ENCODE assay signal across 13 mouse cellular contexts in genomic region chr12:104492009-104492408, GRCm38 (mm10). TPM values are rescaled to one million over a fixed set of nuclear protein-coding genes. Genes with fewer than 3 reads are reported as not detected.
DNase-seq lines count a peak whose midpoint lies in the region; ATAC-seq and TF ChIP-seq lines count a peak whose summit lies in the region.
"Had no signal": no experiment of that assay in that cellular context is flagged by ENCODE, and none has a peak within 500 bp of the region (broad histone marks: within the 10 kb centered on the region; RNA-seq: fewer than 3 reads in every experiment).

No protein-coding gene starts in this region.

- H3K4me2 ChIP-seq in stomach, embryonic 15.5 days, result no peak overlapping the region
- no peak overlapping the region for H3K4me2 ChIP-seq in stomach, postnatal 0 days (replicated peaks; ENCODE audit: low read depth)
- no peak overlapping the region for H3K4me2 ChIP-seq in midbrain, embryonic 16.5 days (ENCODE audit: low read length)
- H3K4me2 ChIP-seq: liver, embryonic 13.5 days had no signal

- peak; percentile 9 for DNase-seq in layer of hippocampus, adult 11-12 months (ENCODE audit: low spot score)
- no peak for DNase-seq in layer of hippocampus, postnatal 14 days (ENCODE audit: low spot score in 2 of 2)
- no peak for DNase-seq in stomach, postnatal 0 days (ENCODE audit: low spot score)
- DNase-seq in gastrocnemius, postnatal 14 days, result peak; percentile 81
- DNase-seq in skeletal muscle tissue, adult 2 months (ENCODE audit: low read depth, low spot score), result peak; percentile 72
- no peak for DNase-seq in testis, postnatal 14 days (ENCODE audit: low spot score)
- DNase-seq: liver, embryonic 13.5 days had no signal

- no peaks in the 10 kb centered on the region for H3K36me3 ChIP-seq in stomach, embryonic 15.5 days
- no peaks in the 10 kb centered on the region for H3K36me3 ChIP-seq in stomach, postnatal 0 days (ENCODE audit: control insufficient read depth, insufficient read depth, low read length)
- H3K36me3 ChIP-seq in midbrain, embryonic 16.5 days (ENCODE audit: control insufficient read depth, insufficient read depth, low read length), result no peaks in the 10 kb centered on the region
- H3K36me3 ChIP-seq: liver, embryonic 13.5 days had no signal

- intact Hi-C loops in gastrocnemius, postnatal 14 days (cut with DNase I; ENCODE audit: low total_unique reads), result no loop called here

- H3K4me1 ChIP-seq in stomach, embryonic 15.5 days, result no peaks in the 10 kb centered on the region
- no peaks in the 10 kb centered on the region for H3K4me1 ChIP-seq in stomach, postnatal 0 days (replicated peaks; ENCODE audit: control insufficient read depth, insufficient read depth)
- no peaks in the 10 kb centered on the region for H3K4me1 ChIP-seq in midbrain, embryonic 16.5 days (ENCODE audit: control insufficient read depth, insufficient read depth, low read length)
- H3K4me1 ChIP-seq: liver, embryonic 13.5 days had no signal

- ATAC-seq in stomach, embryonic 15.5 days (ENCODE audit: insufficient read depth, low FRiP score, low read depth), result 0 out of 2 replicates have a peak, but pooled peaks have one; percentile 35
- no peak for ATAC-seq in stomach, postnatal 0 days (ENCODE audit: low FRiP score, low TSS enrichment)
- no peak for ATAC-seq in midbrain, embryonic 16.5 days
- ATAC-seq: forebrain, embryonic 16.5 days had no signal

- no peak for TF ChIP-seq CTCF in stomach, postnatal 0 days (IDR thresholded peaks at IDR 0.05; ENCODE audit: low read depth)

- no peaks in the 10 kb centered on the region for H3K9me3 ChIP-seq in stomach, embryonic 15.5 days
- H3K9me3 ChIP-seq in stomach, postnatal 0 days (ENCODE audit: control insufficient read depth, low read length), result no peaks in the 10 kb centered on the region
- no peaks in the 10 kb centered on the region for H3K9me3 ChIP-seq in midbrain, embryonic 16.5 days (replicated peaks; ENCODE audit: control insufficient read depth, low read length, poor library complexity, severe bottlenecking)
- H3K9me3 ChIP-seq: liver, embryonic 13.5 days had no signal

- TF ChIP-seq EP300 in stomach, postnatal 0 days (optimal IDR thresholded peaks at IDR 0.05), result no peak

- no peak overlapping the region for H3K27ac ChIP-seq in stomach, embryonic 15.5 days
- H3K27ac ChIP-seq in stomach, postnatal 0 days (replicated peaks), result no peak overlapping the region
- H3K27ac ChIP-seq in midbrain, embryonic 16.5 days (ENCODE audit: low read length), result no peak overlapping the region
- H3K27ac ChIP-seq: kidney, postnatal 0 days; liver, embryonic 13.5 days had no signal

- H3K9ac ChIP-seq in stomach, embryonic 15.5 days, result no peak overlapping the region
- H3K9ac ChIP-seq in stomach, postnatal 0 days (ENCODE audit: low read length), result no peak overlapping the region
- no peak overlapping the region for H3K9ac ChIP-seq in midbrain, embryonic 16.5 days (ENCODE audit: low read depth, low read length)
- H3K9ac ChIP-seq: liver, embryonic 13.5 days had no signal

- H3K4me3 ChIP-seq in stomach, embryonic 15.5 days (replicated peaks), result no peak overlapping the region
- no peak overlapping the region for H3K4me3 ChIP-seq in stomach, postnatal 0 days (ENCODE audit: low read depth, low read length)
- no peak overlapping the region for H3K4me3 ChIP-seq in midbrain, embryonic 16.5 days (ENCODE audit: low read depth, low read length)
- H3K4me3 ChIP-seq: liver, embryonic 13.5 days had no signal

- H3K27me3 ChIP-seq in stomach, embryonic 15.5 days (replicated peaks), result no peaks in the 10 kb centered on the region
- no peaks in the 10 kb centered on the region for H3K27me3 ChIP-seq in stomach, postnatal 0 days (ENCODE audit: control insufficient read depth, insufficient read depth, low read length)
- H3K27me3 ChIP-seq in midbrain, embryonic 16.5 days (ENCODE audit: control insufficient read depth, insufficient read depth, low read depth, low read length), result no peaks in the 10 kb centered on the region
- H3K27me3 ChIP-seq: liver, embryonic 13.5 days had no signal

- 45% methylated on average over 6 of the region's 6 CpGs for WGBS in stomach, embryonic 15.5 days
- 25% methylated on average over 6 of the region's 6 CpGs for WGBS in stomach, postnatal 0 days
- WGBS in midbrain, embryonic 16.5 days, result 67% methylated on average over 6 of the region's 6 CpGs

RNA-seq across cellular contexts. Expression of gene Gsc, which starts 18.9 kb away (rescaled TPM):
- not detected for total RNA-seq in layer of hippocampus, postnatal 14 days (2021)
- polyA plus RNA-seq in stomach, embryonic 15.5 days (2015; fragmentation: Nextera tagmentation; extraction: Ambion mirVana), result 0.60 and 1.4 TPM in 2 replicates
- polyA plus RNA-seq in stomach, postnatal 0 days (2015; fragmentation: Nextera tagmentation; extraction: Ambion mirVana), result 0.38 and 0.46 TPM in 2 replicates
- under 1 TPM; 0.16 to 0.29 TPM for total RNA-seq in gastrocnemius, postnatal 14 days (2021)
- 0.50 and 1.0 TPM in 2 replicates for polyA plus RNA-seq in midbrain, embryonic 16.5 days (2015; fragmentation: Nextera tagmentation; extraction: Ambion mirVana)
- total RNA-seq: hematopoietic stem cell, adult 5-6 weeks; left cerebral cortex, postnatal 14 days had no signal
- polyA plus RNA-seq: forebrain, embryonic 16.5 days; kidney, postnatal 0 days had no signal

Comparison
In these comparisons a context has a peak if more than half of its experiments do, and no peak if none do; other contexts are left out.
1. DNase-seq: peak in layer of hippocampus, adult 11-12 months (single experiment), gastrocnemius, postnatal 14 days (single experiment) and skeletal muscle tissue, adult 2 months (single experiment); none in layer of hippocampus, postnatal 14 days (0 of 2), stomach, postnatal 0 days (single experiment) and testis, postnatal 14 days (single experiment).